Mouse (Mus musculus): ENCODE data around the gene Naa15. TPM values are rescaled to one million over a fixed set of nuclear protein-coding genes. Genes with fewer than 3 reads are reported as not detected.
A peak's percentile ranks its signal among the peaks of the same experiment; 100 is the strongest.

Gene Naa15
- polyA plus RNA-seq, 1 experiment from 2014 or later = 36.5 TPM

DNA sequence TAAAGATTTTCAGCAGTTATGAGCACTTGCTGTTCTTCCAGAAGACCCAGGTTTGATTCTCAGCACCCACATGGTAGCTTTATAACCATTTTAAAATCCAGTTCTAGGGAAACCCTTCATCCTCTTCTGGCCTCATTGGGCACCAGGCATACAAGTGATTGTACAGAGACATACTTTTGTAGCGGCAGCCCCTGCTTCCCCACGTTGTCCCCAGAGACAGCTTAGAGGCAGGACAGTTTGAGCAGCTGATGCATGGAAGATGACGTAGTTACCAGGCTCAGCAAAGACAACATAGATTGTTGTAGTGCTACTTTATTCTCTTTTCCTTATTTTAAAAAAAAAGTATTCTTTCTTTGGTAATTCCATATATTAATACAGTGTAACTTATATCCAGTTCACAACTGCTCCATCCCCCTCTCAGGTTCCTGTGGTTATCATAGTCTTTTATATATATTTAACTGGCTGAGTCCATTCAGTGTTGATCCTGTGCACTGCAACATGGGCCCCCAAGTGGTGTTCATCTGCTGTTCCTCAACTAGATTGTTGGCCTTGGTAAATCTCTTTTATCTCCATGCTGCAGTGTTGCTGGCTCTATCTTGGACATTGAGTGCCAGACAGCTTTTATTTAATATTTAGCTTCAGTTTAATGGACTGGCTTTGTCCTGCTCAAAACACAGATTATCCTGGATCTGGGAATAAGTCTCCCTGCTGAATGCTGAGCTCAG is 20.1 kb downstream of the Naa15 start:
- H3K4me2 ChIP-seq = no peak overlapping the region
- no peaks in the 10 kb centered on the region for H3K27me3 ChIP-seq
- peaks cover 10% of the 10 kb centered on the region; the same call in 1 of the 2 replicates for H3K36me3 ChIP-seq
- 88% methylated on average over 3 of the region's 3 CpGs for WGBS
- no peak overlapping the region for H3K9ac ChIP-seq
- H3K9me3 ChIP-seq (replicated peaks) = no peaks in the 10 kb centered on the region
- H3K4me1 ChIP-seq (replicated peaks) = 0 out of 2 replicates have a peak, but pooled peaks cover 2% of the 10 kb centered on the region
- no peak for ATAC-seq (replicated peaks; ENCODE audit: insufficient number of reproducible peaks, insufficient read depth, low FRiP score, low read depth)
- H3K27ac ChIP-seq = no peak overlapping the region
- no peak overlapping the region for H3K4me3 ChIP-seq

- no peak for ATAC-seq (replicated peaks; ENCODE audit: insufficient number of reproducible peaks, insufficient read depth, low FRiP score, low read depth)
- peaks cover 83% of the 10 kb centered on the region for H3K36me3 ChIP-seq
- 65% methylated on average over 2 of the region's 2 CpGs for WGBS
- no peak overlapping the region for H3K4me2 ChIP-seq
- no peak overlapping the region for H3K4me3 ChIP-seq
- H3K4me1 ChIP-seq (replicated peaks) = no peaks in the 10 kb centered on the region
- H3K9me3 ChIP-seq (replicated peaks) = no peaks in the 10 kb centered on the region
- H3K9ac ChIP-seq = no peak overlapping the region
- H3K27ac ChIP-seq = no peak overlapping the region
- H3K27me3 ChIP-seq = no peaks in the 10 kb centered on the region
Observed at GRCm38 (mm10) chr3:51468530-51468929, 53.6 kb downstream of the Naa15 start.

DNA sequence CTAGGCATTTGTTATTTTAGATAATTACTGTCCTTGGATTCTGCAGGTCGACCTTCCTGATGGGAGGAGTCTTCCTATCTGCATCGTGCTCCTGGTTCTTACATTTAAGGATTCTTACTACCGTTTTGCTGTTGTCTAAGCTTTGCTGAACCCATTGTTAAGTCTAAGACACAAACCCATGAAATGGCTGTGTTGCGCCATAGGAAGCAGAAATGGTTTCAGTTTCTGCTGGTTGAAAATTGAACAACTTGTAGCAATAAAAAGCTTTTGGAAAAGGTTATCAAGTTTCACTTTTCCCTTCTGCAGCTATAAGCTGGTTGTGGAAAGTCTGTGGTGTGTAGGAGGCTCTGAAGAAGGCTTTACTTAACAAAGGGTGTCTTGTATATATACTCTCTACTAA is 60.8 kb downstream of the Naa15 start:
- H3K4me2 ChIP-seq = no peak overlapping the region
- no peak overlapping the region for H3K27ac ChIP-seq
- no peak overlapping the region for H3K9ac ChIP-seq
- no peaks in the 10 kb centered on the region for H3K9me3 ChIP-seq (replicated peaks)
- no peak for ATAC-seq (replicated peaks; ENCODE audit: insufficient number of reproducible peaks, insufficient read depth, low FRiP score, low read depth)
- no peaks in the 10 kb centered on the region for H3K27me3 ChIP-seq
- no peak overlapping the region for H3K4me3 ChIP-seq
- WGBS = 72% methylated on average over 4 of the region's 4 CpGs
- H3K36me3 ChIP-seq = peaks cover 41% of the 10 kb centered on the region
- no peaks in the 10 kb centered on the region for H3K4me1 ChIP-seq (replicated peaks)

GRCm38 (mm10) chr3:51479893-51480292 is 64.9 kb downstream of the Naa15 start:
- H3K4me1 ChIP-seq (replicated peaks) = peaks cover 9% of the 10 kb centered on the region
- H3K4me2 ChIP-seq = no peak overlapping the region
- H3K4me3 ChIP-seq = no peak overlapping the region
- no peak overlapping the region for H3K27ac ChIP-seq
- H3K9ac ChIP-seq = no peak overlapping the region
- ATAC-seq (replicated peaks; ENCODE audit: insufficient number of reproducible peaks, insufficient read depth, low FRiP score, low read depth) = no peak
- 40% methylated on average over 2 of the region's 2 CpGs for WGBS
- H3K36me3 ChIP-seq = peaks cover 6% of the 10 kb centered on the region
- no peaks in the 10 kb centered on the region for H3K27me3 ChIP-seq
- H3K9me3 ChIP-seq (replicated peaks) = no peaks in the 10 kb centered on the region

DNA sequence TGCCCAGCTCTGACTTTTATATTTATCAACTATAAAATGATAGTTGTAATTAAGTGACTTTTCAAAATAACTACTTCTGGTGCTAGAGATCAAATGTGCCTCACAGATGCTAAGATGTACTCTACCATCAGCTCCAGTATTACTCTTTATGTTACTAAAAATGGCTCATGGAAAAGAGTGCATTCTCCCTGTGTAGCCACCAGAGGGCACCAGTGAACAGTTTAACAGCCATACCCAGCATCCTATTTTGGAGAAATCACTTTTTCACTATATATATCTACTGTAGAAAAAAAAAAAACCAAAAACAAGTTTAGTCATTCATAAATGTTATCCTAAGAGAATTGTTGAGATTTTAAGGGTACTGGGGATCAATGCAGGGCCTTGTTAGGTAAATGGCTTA is 66.1 kb downstream of the Naa15 start:
- Histone ChIP-seq H3K27me3 (no peaks in the 10 kb centered on the region), H3K9me3 (replicated peaks) (no peaks in the 10 kb centered on the region), H3K27ac (no peak overlapping the region), H3K4me3 (no peak overlapping the region), H3K4me1 (replicated peaks) (peaks cover 21% of the 10 kb centered on the region), H3K36me3 (no peaks in the 10 kb centered on the region; the same call in 1 of the 2 replicates), H3K9ac (no peak overlapping the region), H3K4me2 (no peak overlapping the region)
- no peak for ATAC-seq (replicated peaks; ENCODE audit: insufficient number of reproducible peaks, insufficient read depth, low FRiP score, low read depth)

- Histone ChIP-seq H3K4me3 (no peak overlapping the region), H3K4me2 (no peak overlapping the region), H3K9me3 (replicated peaks) (no peaks in the 10 kb centered on the region), H3K4me1 (replicated peaks) (peaks cover 25% of the 10 kb centered on the region), H3K9ac (no peak overlapping the region), H3K36me3 (no peaks in the 10 kb centered on the region), H3K27ac (no peak overlapping the region), H3K27me3 (no peaks in the 10 kb centered on the region)
- no peak for ATAC-seq (replicated peaks; ENCODE audit: insufficient number of reproducible peaks, insufficient read depth, low FRiP score, low read depth)
- WGBS = 54% methylated on average over 3 of the region's 3 CpGs
Observed at GRCm38 (mm10) chr3:51481881-51482280, 66.9 kb downstream of the Naa15 start.

DNA sequence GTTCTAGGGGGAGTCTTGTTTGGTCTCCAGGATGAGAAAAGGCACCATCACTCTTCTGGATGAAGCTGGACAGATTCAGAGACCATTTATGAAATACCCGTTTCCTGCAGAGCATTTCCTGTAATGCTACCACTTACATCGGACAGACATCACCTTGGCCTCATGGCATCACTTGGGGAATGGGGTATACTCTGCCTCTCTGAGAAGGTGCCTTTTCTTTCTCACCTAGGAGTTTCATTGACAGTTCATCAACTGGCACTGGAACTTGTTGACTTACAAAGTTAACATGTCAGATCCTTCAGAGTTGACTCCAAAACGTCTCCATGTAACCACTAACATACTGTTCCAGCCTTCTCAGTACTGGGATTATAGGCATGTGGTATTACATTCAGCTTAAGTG is 67.8 kb downstream of the Naa15 start:
- H3K9ac ChIP-seq = no peak overlapping the region
- ATAC-seq (replicated peaks; ENCODE audit: insufficient number of reproducible peaks, insufficient read depth, low FRiP score, low read depth) = no peak
- H3K36me3 ChIP-seq = no peaks in the 10 kb centered on the region
- H3K4me1 ChIP-seq (replicated peaks) = peaks cover 25% of the 10 kb centered on the region
- H3K4me3 ChIP-seq = peak overlapping the region; percentile 98
- H3K4me2 ChIP-seq = peak overlapping the region; percentile 74
- H3K27me3 ChIP-seq = no peaks in the 10 kb centered on the region
- 55% methylated on average over 3 of the region's 3 CpGs for WGBS
- H3K9me3 ChIP-seq (replicated peaks) = no peaks in the 10 kb centered on the region
- peak overlapping the region; percentile 96; the same call in 1 of the 2 replicates for H3K27ac ChIP-seq

DNA sequence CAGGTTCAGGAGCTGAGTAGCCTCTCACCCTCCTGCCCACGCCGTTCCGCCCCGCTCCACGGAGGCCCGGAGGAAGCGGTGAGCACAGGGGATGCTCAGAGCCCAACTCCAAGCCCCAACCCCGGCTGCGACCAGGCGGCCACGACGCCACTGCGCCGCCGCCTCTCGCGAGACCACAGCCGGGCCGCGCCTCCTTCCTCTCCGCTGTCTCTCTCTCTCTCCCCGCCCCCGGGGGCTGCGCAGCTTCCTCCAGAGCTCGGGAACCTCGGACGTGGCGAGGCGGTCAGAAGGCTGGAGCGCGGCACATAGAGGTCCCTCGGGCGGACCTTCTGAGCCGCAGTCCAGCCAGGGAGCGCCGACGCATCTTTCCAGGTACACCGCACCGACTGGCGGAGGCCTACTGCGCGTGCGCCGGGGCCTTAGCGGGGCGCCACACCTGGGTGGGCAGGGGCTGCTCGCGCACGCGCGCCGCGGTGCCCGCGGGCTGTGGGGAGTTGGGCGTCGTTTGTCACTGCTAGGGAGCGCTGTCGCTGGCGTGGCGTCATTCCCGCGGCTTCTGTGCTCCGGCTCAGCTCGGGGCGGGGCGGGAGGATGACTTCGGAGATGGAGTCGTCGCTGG is 68.9 kb downstream of the Naa15 start, which contains the start of gene Rab33b:
TSS of gene Rab33b (plus strand) at position 180 of the 619 bp plus-strand sequence.
- no peaks in the 10 kb centered on the region for H3K9me3 ChIP-seq (replicated peaks)
- peaks cover 25% of the 10 kb centered on the region for H3K4me1 ChIP-seq (replicated peaks)
- H3K4me3 ChIP-seq = peak within 1 kb of the TSS; percentile 98
- ATAC-seq (replicated peaks; ENCODE audit: insufficient number of reproducible peaks, insufficient read depth, low FRiP score, low read depth) = peak; percentile 97
- H3K4me2 ChIP-seq = peak within 1 kb of the TSS; percentile 74
- H3K36me3 ChIP-seq = no peaks in the 10 kb centered on the region; the same call in 1 of the 2 replicates
- peak within 1 kb of the TSS; percentile 96 for H3K27ac ChIP-seq
- WGBS = under 1% methylated on average over 70 of the region's 70 CpGs
- H3K27me3 ChIP-seq = no peaks in the 10 kb centered on the region
- peak within 1 kb of the TSS; percentile 88 for H3K9ac ChIP-seq

DNA sequence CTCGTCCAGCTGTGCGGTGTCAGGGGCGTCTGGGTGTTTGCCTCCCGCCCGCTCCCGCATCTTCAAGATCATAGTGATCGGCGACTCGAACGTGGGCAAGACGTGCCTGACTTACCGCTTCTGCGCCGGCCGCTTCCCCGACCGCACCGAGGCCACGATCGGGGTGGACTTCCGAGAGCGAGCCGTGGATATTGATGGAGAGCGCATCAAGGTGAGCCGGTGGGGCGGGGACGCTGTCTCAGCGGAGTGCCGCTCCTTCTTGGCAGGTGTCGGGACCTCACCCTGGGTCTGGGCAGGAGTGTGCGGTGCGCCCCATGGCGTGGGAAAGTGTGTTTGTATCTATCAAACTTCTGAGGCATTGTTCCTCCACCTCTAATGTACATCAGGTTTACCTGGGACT is 69.4 kb downstream of the Naa15 start:
- Histone ChIP-seq H3K9ac (peak overlapping the region; percentile 88), H3K4me1 (replicated peaks) (peaks cover 25% of the 10 kb centered on the region), H3K9me3 (replicated peaks) (no peaks in the 10 kb centered on the region), H3K4me3 (peak overlapping the region; percentile 98), H3K36me3 (no peaks in the 10 kb centered on the region; the same call in 1 of the 2 replicates), H3K27ac (peak overlapping the region; percentile 96), H3K27me3 (no peaks in the 10 kb centered on the region), H3K4me2 (peak overlapping the region; percentile 74)
- peak; percentile 2; the same call in 1 of the 2 replicates for ATAC-seq (replicated peaks; ENCODE audit: insufficient number of reproducible peaks, insufficient read depth, low FRiP score, low read depth)
- under 1% methylated on average over 33 of the region's 33 CpGs for WGBS

DNA sequence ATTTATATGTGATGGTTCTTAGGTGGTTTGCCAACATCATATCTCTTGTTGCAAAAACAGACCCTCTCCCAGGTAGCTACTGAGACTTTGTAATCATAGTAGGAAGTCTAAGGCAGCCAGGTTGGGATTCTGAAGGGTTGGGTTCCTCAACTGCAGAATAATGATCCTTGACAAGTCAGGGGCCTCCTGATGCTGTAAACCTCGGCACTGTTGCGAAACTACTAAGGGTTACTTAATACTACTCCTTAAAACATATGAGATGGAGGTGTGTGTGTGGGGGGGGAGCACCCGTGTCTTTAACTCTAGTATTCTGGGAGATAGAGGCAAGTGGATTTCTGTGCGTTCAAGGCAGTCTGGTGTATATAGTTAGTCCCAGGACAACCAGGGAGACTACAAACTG is 70.4 kb downstream of the Naa15 start:
- no peaks in the 10 kb centered on the region for H3K9me3 ChIP-seq (replicated peaks)
- 0 out of 2 replicates have a peak overlapping the region, but pooled peaks have one; percentile 88 for H3K9ac ChIP-seq
- peak overlapping the region; percentile 98 for H3K4me3 ChIP-seq
- no peak overlapping the region for H3K27ac ChIP-seq
- peaks cover 25% of the 10 kb centered on the region for H3K4me1 ChIP-seq (replicated peaks)
- H3K4me2 ChIP-seq = peak overlapping the region; percentile 74
- H3K36me3 ChIP-seq = no peaks in the 10 kb centered on the region; the same call in 1 of the 2 replicates
- ATAC-seq (replicated peaks; ENCODE audit: insufficient number of reproducible peaks, insufficient read depth, low FRiP score, low read depth) = no peak
- no peaks in the 10 kb centered on the region for H3K27me3 ChIP-seq
- 73% methylated on average over 4 of the region's 4 CpGs for WGBS

DNA sequence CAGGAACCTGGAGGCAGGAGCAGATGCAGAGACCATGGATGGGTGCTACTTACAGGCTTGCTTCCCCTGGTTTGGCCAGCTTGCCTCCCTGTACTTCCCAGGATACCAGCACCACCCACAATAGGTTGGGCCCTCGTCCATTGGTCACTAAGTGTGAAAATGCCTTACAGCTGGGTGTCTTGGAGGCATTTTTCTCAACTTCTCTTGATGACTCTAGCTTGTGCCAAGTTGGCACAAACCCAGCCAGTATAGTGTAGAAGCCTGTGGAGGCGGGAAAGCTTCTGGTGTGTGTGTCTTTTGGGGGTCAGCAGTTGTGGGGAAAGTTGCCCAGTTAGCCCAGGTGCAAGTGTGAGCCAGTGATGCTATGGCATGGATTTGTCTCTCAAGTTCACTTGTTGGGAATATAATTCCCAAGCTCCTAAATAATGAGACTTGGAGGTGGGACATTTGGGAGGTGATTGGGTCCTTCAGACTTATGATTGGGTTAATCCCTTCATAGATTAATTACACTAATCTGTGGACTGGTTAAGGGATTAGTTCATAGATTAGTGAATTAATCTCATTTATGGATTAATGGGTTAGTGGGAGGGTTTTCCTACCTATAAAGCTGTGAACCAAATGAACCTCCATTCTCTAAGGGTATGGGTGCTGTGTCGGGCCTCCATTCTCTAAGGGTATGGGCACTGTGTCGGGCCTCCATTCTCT is 71.7 kb downstream of the Naa15 start:
- Histone ChIP-seq H3K9ac (no peak overlapping the region), H3K9me3 (replicated peaks) (no peaks in the 10 kb centered on the region), H3K27ac (no peak overlapping the region), H3K4me2 (no peak overlapping the region), H3K4me3 (no peak overlapping the region), H3K36me3 (no peaks in the 10 kb centered on the region; the same call in 1 of the 2 replicates), H3K4me1 (replicated peaks) (peaks cover 25% of the 10 kb centered on the region), H3K27me3 (no peaks in the 10 kb centered on the region)
- 86% methylated on average over 4 of the region's 4 CpGs for WGBS
- ATAC-seq (replicated peaks; ENCODE audit: insufficient number of reproducible peaks, insufficient read depth, low FRiP score, low read depth) = no peak
